Mouse (Mus musculus): ENCODE data around the gene Traf1. TPM values are rescaled to one million over a fixed set of nuclear protein-coding genes. Genes with fewer than 3 reads are reported as not detected.

The Traf1 gene
- polyA plus RNA-seq, 1 experiment from 2014 or later = 3.3 TPM

GRCm38 (mm10) chr2:34914069-34914822 lies 47.3 kb downstream of the Traf1 start:
- peaks cover 3% of the 10 kb centered on the region for H3K27me3 ChIP-seq (ENCODE audit: control insufficient read depth, insufficient read depth, low read length)
- WGBS = 3% methylated on average over 41 of the region's 50 CpGs
- H3K9ac ChIP-seq (ENCODE audit: low read length) = peak overlapping the region; percentile 81
- peaks cover 19% of the 10 kb centered on the region; the same call in 1 of the 2 replicates for H3K4me1 ChIP-seq (ENCODE audit: control insufficient read depth, insufficient read depth, low read length)
- peak overlapping the region; percentile 97 for H3K4me2 ChIP-seq (ENCODE audit: low read depth, low read length)
- peak; percentile 56 for ATAC-seq (replicated peaks; ENCODE audit: extremely low read depth, insufficient read depth, low FRiP score)
- no peak overlapping the region; the same call in 1 of the 2 replicates for H3K27ac ChIP-seq (ENCODE audit: low read length)
- H3K36me3 ChIP-seq (ENCODE audit: control insufficient read depth, insufficient read depth) = 0 out of 2 replicates have a peak, but pooled peaks cover 2% of the 10 kb centered on the region
- H3K4me3 ChIP-seq (ENCODE audit: low read length) = peak overlapping the region; percentile 74
- no peaks in the 10 kb centered on the region for H3K9me3 ChIP-seq (replicated peaks; ENCODE audit: control insufficient read depth, low read length)

- Histone ChIP-seq H3K4me2 (ENCODE audit: low read depth, low read length) (peak within 1 kb of the TSS; percentile 97), H3K4me1 (ENCODE audit: control insufficient read depth, insufficient read depth, low read length) (peaks cover 19% of the 10 kb centered on the region; the same call in 1 of the 2 replicates), H3K9me3 (replicated peaks; ENCODE audit: control insufficient read depth, low read length) (no peaks in the 10 kb centered on the region), H3K27ac (ENCODE audit: low read length) (peak within 1 kb of the TSS; percentile 40; the same call in 1 of the 2 replicates), H3K9ac (ENCODE audit: low read length) (peak within 1 kb of the TSS; percentile 81), H3K4me3 (ENCODE audit: low read length) (peak within 1 kb of the TSS; percentile 74), H3K36me3 (ENCODE audit: control insufficient read depth, insufficient read depth) (0 out of 2 replicates have a peak, but pooled peaks cover 2% of the 10 kb centered on the region), H3K27me3 (ENCODE audit: control insufficient read depth, insufficient read depth, low read length) (peaks cover 3% of the 10 kb centered on the region)
- under 1% methylated on average over 62 of the region's 64 CpGs for WGBS
- ATAC-seq (replicated peaks; ENCODE audit: extremely low read depth, insufficient read depth, low FRiP score) = peak; percentile 39
Observed at GRCm38 (mm10) chr2:34913218-34914068, 48.1 kb downstream of the Traf1 start, which contains the start of gene Phf19. Gene Phf19 (minus strand): TSS chr2:34914026.

GRCm38 (mm10) chr2:34912613-34913012 lies 49.0 kb downstream of the Traf1 start:
- peak overlapping the region; percentile 74 for H3K4me3 ChIP-seq (ENCODE audit: low read length)
- ATAC-seq (replicated peaks; ENCODE audit: extremely low read depth, insufficient read depth, low FRiP score) = 0 out of 2 replicates have a peak, but pooled peaks have one; percentile 2
- peaks cover 3% of the 10 kb centered on the region for H3K27me3 ChIP-seq (ENCODE audit: control insufficient read depth, insufficient read depth, low read length)
- peak overlapping the region; percentile 81 for H3K9ac ChIP-seq (ENCODE audit: low read length)
- H3K4me1 ChIP-seq (ENCODE audit: control insufficient read depth, insufficient read depth, low read length) = peaks cover 19% of the 10 kb centered on the region; the same call in 1 of the 2 replicates
- no peak overlapping the region for H3K27ac ChIP-seq (ENCODE audit: low read length)
- WGBS = 54% methylated on average over 7 of the region's 7 CpGs
- H3K36me3 ChIP-seq (ENCODE audit: control insufficient read depth, insufficient read depth) = 0 out of 2 replicates have a peak, but pooled peaks cover 2% of the 10 kb centered on the region
- peak overlapping the region; percentile 97 for H3K4me2 ChIP-seq (ENCODE audit: low read depth, low read length)
- H3K9me3 ChIP-seq (replicated peaks; ENCODE audit: control insufficient read depth, low read length) = no peaks in the 10 kb centered on the region

DNA sequence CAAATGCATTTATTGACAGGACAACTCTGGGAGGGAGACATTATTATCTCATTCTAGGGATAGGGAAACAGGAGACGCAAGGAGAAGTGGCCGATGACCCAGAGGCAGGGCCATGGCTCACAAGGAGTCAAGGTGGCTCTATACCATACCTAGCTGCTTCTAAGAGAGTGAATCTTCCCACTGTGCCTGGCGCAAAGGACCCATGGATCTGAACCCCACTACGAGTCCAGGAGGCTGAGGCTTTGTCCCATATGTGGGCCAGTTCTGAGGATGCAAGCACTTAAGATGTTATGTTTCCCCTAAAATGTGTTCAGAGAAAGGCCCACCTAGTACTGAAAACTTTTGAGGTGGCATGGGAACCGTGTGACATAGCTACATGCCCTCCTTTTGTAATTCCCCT lies 49.7 kb downstream of the Traf1 start:
- Histone ChIP-seq H3K4me2 (ENCODE audit: low read depth, low read length) (no peak overlapping the region), H3K36me3 (ENCODE audit: control insufficient read depth, insufficient read depth) (0 out of 2 replicates have a peak, but pooled peaks cover 2% of the 10 kb centered on the region), H3K9ac (ENCODE audit: low read length) (no peak overlapping the region), H3K27ac (ENCODE audit: low read length) (no peak overlapping the region), H3K4me1 (ENCODE audit: control insufficient read depth, insufficient read depth, low read length) (peaks cover 19% of the 10 kb centered on the region; the same call in 1 of the 2 replicates), H3K27me3 (ENCODE audit: control insufficient read depth, insufficient read depth, low read length) (peaks cover 3% of the 10 kb centered on the region), H3K9me3 (replicated peaks; ENCODE audit: control insufficient read depth, low read length) (no peaks in the 10 kb centered on the region), H3K4me3 (ENCODE audit: low read length) (no peak overlapping the region)
- ATAC-seq (replicated peaks; ENCODE audit: extremely low read depth, insufficient read depth, low FRiP score) = no peak
- 87% methylated on average over 5 of the region's 5 CpGs for WGBS

GRCm38 (mm10) chr2:34909719-34910118 lies 51.9 kb downstream of the Traf1 start:
- Histone ChIP-seq H3K9ac (ENCODE audit: low read length) (no peak overlapping the region), H3K4me3 (ENCODE audit: low read length) (no peak overlapping the region), H3K9me3 (replicated peaks; ENCODE audit: control insufficient read depth, low read length) (no peaks in the 10 kb centered on the region), H3K4me2 (ENCODE audit: low read depth, low read length) (no peak overlapping the region), H3K27me3 (ENCODE audit: control insufficient read depth, insufficient read depth, low read length) (peaks cover 3% of the 10 kb centered on the region), H3K27ac (ENCODE audit: low read length) (no peak overlapping the region), H3K36me3 (ENCODE audit: control insufficient read depth, insufficient read depth) (0 out of 2 replicates have a peak, but pooled peaks cover 2% of the 10 kb centered on the region), H3K4me1 (ENCODE audit: control insufficient read depth, insufficient read depth, low read length) (peaks cover 12% of the 10 kb centered on the region; the same call in 1 of the 2 replicates)
- ATAC-seq (replicated peaks; ENCODE audit: extremely low read depth, insufficient read depth, low FRiP score) = no peak
- WGBS = 89% methylated on average over 4 of the region's 4 CpGs

DNA sequence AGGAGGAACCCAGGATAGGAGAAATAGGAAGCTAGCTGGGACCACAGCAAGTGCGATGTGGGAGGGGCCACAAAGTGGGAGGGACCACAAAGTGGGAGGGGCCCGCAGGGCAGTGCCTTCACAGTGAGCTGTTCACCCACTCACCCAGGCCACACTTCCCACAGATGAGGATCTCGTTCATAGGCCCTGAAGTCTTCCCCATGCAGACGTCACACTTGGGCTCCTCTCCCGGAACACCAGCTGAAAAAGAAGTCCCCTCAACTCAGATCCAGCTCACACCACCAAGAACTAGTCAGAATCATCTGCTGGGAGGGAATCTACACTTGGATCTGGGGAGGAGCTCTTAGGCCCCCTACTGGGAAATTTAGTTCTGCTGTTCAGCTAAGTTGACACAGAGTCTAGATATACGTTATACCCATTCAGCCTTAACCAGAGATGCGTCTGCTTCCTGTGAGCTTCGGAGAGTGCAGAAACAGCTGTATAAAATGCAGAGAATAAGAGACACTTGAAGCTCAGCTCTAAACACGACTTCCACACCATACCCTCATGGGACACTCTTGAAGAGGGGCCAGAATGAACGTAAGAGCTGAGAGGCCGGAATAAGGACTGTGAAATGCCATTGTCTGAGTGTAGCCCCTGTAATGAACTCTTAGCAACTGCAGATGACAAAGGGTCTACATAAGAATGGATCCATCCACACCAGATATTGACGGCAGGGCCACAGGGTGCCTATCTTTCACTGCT lies 54.5 kb downstream of the Traf1 start:
- H3K9ac ChIP-seq (ENCODE audit: low read length) = no peak overlapping the region
- no peak for ATAC-seq (replicated peaks; ENCODE audit: extremely low read depth, insufficient read depth, low FRiP score)

DNA sequence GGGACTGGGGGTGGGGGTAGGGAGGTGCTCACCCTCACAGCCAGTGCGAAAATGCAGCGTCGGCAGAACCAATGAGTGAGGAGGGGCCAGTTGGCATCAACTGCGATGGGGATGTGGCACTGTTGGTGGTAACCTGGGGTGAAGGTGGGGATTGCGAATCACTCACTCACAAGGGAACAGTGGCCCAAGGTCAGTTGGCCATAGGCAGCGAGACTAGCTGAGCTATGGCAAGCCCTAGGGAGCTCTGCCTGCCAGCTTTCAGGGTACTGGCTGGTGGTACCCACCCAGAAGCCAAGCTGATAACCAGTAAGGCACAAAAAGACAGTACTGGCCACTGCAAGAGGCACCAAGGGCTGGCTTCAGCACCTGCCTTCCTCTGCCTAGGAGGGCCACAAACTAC lies 55.1 kb downstream of the Traf1 start:
- H3K4me3 ChIP-seq (ENCODE audit: low read length) = no peak overlapping the region
- ATAC-seq (replicated peaks; ENCODE audit: extremely low read depth, insufficient read depth, low FRiP score) = no peak
- no peaks in the 10 kb centered on the region; the same call in 1 of the 2 replicates for H3K27me3 ChIP-seq (ENCODE audit: control insufficient read depth, insufficient read depth, low read length)
- H3K4me2 ChIP-seq (ENCODE audit: low read depth, low read length) = no peak overlapping the region
- peaks cover 15% of the 10 kb centered on the region for H3K4me1 ChIP-seq (ENCODE audit: control insufficient read depth, insufficient read depth, low read length)
- no peaks in the 10 kb centered on the region for H3K9me3 ChIP-seq (replicated peaks; ENCODE audit: control insufficient read depth, low read length)
- H3K36me3 ChIP-seq (ENCODE audit: control insufficient read depth, insufficient read depth) = 0 out of 2 replicates have a peak, but pooled peaks cover 2% of the 10 kb centered on the region
- no peak overlapping the region for H3K9ac ChIP-seq (ENCODE audit: low read length)
- WGBS = 70% methylated on average over 6 of the region's 6 CpGs
- no peak overlapping the region for H3K27ac ChIP-seq (ENCODE audit: low read length)

More for the DNA sequence above, 54.5 kb downstream of the Traf1 start:
- Histone ChIP-seq H3K4me3 (ENCODE audit: low read length) (no peak overlapping the region), H3K4me1 (ENCODE audit: control insufficient read depth, insufficient read depth, low read length) (peaks cover 15% of the 10 kb centered on the region), H3K4me2 (ENCODE audit: low read depth, low read length) (no peak overlapping the region), H3K36me3 (ENCODE audit: control insufficient read depth, insufficient read depth) (0 out of 2 replicates have a peak, but pooled peaks cover 2% of the 10 kb centered on the region), H3K9me3 (replicated peaks; ENCODE audit: control insufficient read depth, low read length) (no peaks in the 10 kb centered on the region), H3K27ac (ENCODE audit: low read length) (no peak overlapping the region), H3K27me3 (ENCODE audit: control insufficient read depth, insufficient read depth, low read length) (peaks cover 3% of the 10 kb centered on the region; the same call in 1 of the 2 replicates)
- WGBS = 48% methylated on average over 12 of the region's 12 CpGs

DNA sequence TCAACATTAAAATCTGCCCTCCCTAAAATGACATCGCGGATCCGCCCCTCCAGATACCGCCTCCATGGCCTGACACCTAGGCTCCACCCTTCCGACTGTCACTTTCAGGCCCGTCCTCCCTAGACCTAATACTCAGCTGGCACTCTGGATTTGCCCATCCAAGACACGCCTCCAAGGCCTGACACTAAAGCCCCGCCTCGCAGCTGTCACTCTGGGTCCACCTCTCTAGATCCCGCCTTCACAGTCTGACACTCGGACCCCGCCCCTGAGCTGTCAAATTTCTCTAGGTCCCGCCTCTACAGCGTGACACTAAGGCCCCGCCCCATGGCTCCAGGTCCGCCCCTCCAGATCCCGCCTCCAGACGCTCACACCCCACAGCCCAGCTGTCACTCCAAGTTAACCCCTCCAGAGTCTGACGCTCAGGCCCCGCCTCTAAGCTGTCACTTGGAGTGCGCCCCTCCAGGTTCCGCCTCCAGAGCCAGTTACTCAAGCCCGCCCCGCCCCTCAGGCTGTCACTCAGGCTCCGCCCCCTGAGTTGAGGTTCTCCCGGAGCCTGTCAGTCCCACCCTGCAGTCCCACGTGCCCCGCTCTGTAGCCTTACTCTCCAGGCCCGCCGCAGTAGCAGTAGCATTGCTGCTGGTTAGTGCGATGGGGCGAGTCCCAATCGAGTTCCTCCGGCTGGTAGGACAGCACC lies 56.6 kb downstream of the Traf1 start:
- WGBS = under 1% methylated on average over 34 of the region's 34 CpGs
- peak overlapping the region; percentile 44; the same call in 1 of the 2 replicates for H3K27ac ChIP-seq (ENCODE audit: low read length)
- peak overlapping the region; percentile 57 for H3K9ac ChIP-seq (ENCODE audit: low read length)
- no peaks in the 10 kb centered on the region for H3K9me3 ChIP-seq (replicated peaks; ENCODE audit: control insufficient read depth, low read length)
- no peaks in the 10 kb centered on the region for H3K27me3 ChIP-seq (ENCODE audit: control insufficient read depth, insufficient read depth, low read length)
- H3K4me1 ChIP-seq (ENCODE audit: control insufficient read depth, insufficient read depth, low read length) = peaks cover 15% of the 10 kb centered on the region
- peak overlapping the region; percentile 33 for H3K4me3 ChIP-seq (ENCODE audit: low read length)
- H3K36me3 ChIP-seq (ENCODE audit: control insufficient read depth, insufficient read depth) = no peaks in the 10 kb centered on the region
- H3K4me2 ChIP-seq (ENCODE audit: low read depth, low read length) = peak overlapping the region; percentile 74
- peak; percentile 97 for ATAC-seq (replicated peaks; ENCODE audit: extremely low read depth, insufficient read depth, low FRiP score)

Data from heart, embryonic 16.5 days (tissue).